Mouse (Mus musculus): ENCODE data around the gene Lin28a. TPM values are rescaled to one million over a fixed set of nuclear protein-coding genes. Genes with fewer than 3 reads are reported as not detected.

Lin28a gene
- polyA plus RNA-seq (2012; ENCODE audit: insufficient read depth, insufficient read length, low replicate concordance, missing spikeins) = not detected in 2 replicates

- H3K4me1 ChIP-seq (ENCODE audit: control insufficient read depth, insufficient read depth, low read length) = peaks cover 17% of the 10 kb centered on the region
- no peak for TF ChIP-seq CTCF (IDR thresholded peaks at IDR 0.05; ENCODE audit: insufficient read depth, low read depth, low read length)
- no peak for TF ChIP-seq POLR2A (IDR thresholded peaks at IDR 0.05; ENCODE audit: insufficient read depth, low read depth, low read length)
- WGBS = 3% methylated on average over 9 of the region's 9 CpGs
- H3K4me3 ChIP-seq (ENCODE audit: insufficient read depth, low read depth, low read length) = peak within 1 kb of the TSS; percentile 19; the same call in 1 of the 2 replicates
- no peak within 1 kb of the TSS for H3K27ac ChIP-seq (ENCODE audit: insufficient read depth, low read depth, low read length)
These were observed at the start of gene Lin28a for GRCm38 (mm10) chr4:134018779-134019145. Gene Lin28a, minus strand, starts transcription at chr4:134018841.

- H3K4me3 ChIP-seq (ENCODE audit: insufficient read depth, low read depth, low read length) = no peak overlapping the region
- H3K27ac ChIP-seq (ENCODE audit: insufficient read depth, low read depth, low read length) = no peak overlapping the region
- 87% methylated on average over 7 of the region's 7 CpGs for WGBS
These were observed 49.3 kb upstream of the Lin28a start for GRCm38 (mm10) chr4:134067833-134068544.

GRCm38 (mm10) chr4:134067383-134067782 is 48.7 kb upstream of the Lin28a start:
- TF ChIP-seq CTCF (IDR thresholded peaks at IDR 0.05; ENCODE audit: insufficient read depth, low read depth, low read length) (no peak), POLR2A (IDR thresholded peaks at IDR 0.05; ENCODE audit: insufficient read depth, low read depth, low read length) (no peak)
- 92% methylated on average over 8 of the region's 8 CpGs for WGBS
- no peak overlapping the region for H3K27ac ChIP-seq (ENCODE audit: insufficient read depth, low read depth, low read length)

More at GRCm38 (mm10) chr4:134067833-134068544, 49.3 kb upstream of the Lin28a start:
- peaks cover 23% of the 10 kb centered on the region for H3K4me1 ChIP-seq (ENCODE audit: control insufficient read depth, insufficient read depth, low read length)
- TF ChIP-seq POLR2A (IDR thresholded peaks at IDR 0.05; ENCODE audit: insufficient read depth, low read depth, low read length) (no peak), CTCF (IDR thresholded peaks at IDR 0.05; ENCODE audit: insufficient read depth, low read depth, low read length) (no peak)

GRCm38 (mm10) chr4:134065431-134066004 is 46.9 kb upstream of the Lin28a start:
- WGBS = 34% methylated on average over 23 of the region's 23 CpGs
- H3K4me3 ChIP-seq (ENCODE audit: insufficient read depth, low read depth, low read length) = no peak overlapping the region
- H3K27ac ChIP-seq (ENCODE audit: insufficient read depth, low read depth, low read length) = no peak overlapping the region
- H3K4me1 ChIP-seq (ENCODE audit: control insufficient read depth, insufficient read depth, low read length) = peaks cover 23% of the 10 kb centered on the region
- TF ChIP-seq POLR2A (IDR thresholded peaks at IDR 0.05; ENCODE audit: insufficient read depth, low read depth, low read length) (no peak), CTCF (IDR thresholded peaks at IDR 0.05; ENCODE audit: insufficient read depth, low read depth, low read length) (no peak)

More at GRCm38 (mm10) chr4:134067383-134067782, 48.7 kb upstream of the Lin28a start:
- Histone ChIP-seq H3K4me1 (ENCODE audit: control insufficient read depth, insufficient read depth, low read length) (peaks cover 23% of the 10 kb centered on the region), H3K4me3 (ENCODE audit: insufficient read depth, low read depth, low read length) (no peak overlapping the region)

GRCm38 (mm10) chr4:134062561-134062960 is 43.9 kb upstream of the Lin28a start:
- 73% methylated on average over 8 of the region's 8 CpGs for WGBS
- H3K4me1 ChIP-seq (ENCODE audit: control insufficient read depth, insufficient read depth, low read length) = peaks cover 22% of the 10 kb centered on the region
- TF ChIP-seq POLR2A (IDR thresholded peaks at IDR 0.05; ENCODE audit: insufficient read depth, low read depth, low read length) (no peak), CTCF (IDR thresholded peaks at IDR 0.05; ENCODE audit: insufficient read depth, low read depth, low read length) (no peak)
- no peak overlapping the region for H3K27ac ChIP-seq (ENCODE audit: insufficient read depth, low read depth, low read length)
- no peak overlapping the region for H3K4me3 ChIP-seq (ENCODE audit: insufficient read depth, low read depth, low read length)

GRCm38 (mm10) chr4:134061944-134062446 is 43.4 kb upstream of the Lin28a start:
- Histone ChIP-seq H3K27ac (ENCODE audit: insufficient read depth, low read depth, low read length) (no peak overlapping the region), H3K4me1 (ENCODE audit: control insufficient read depth, insufficient read depth, low read length) (peaks cover 17% of the 10 kb centered on the region), H3K4me3 (ENCODE audit: insufficient read depth, low read depth, low read length) (no peak overlapping the region)
- TF ChIP-seq CTCF (IDR thresholded peaks at IDR 0.05; ENCODE audit: insufficient read depth, low read depth, low read length) (no peak), POLR2A (IDR thresholded peaks at IDR 0.05; ENCODE audit: insufficient read depth, low read depth, low read length) (no peak)
- WGBS = 69% methylated on average over 8 of the region's 8 CpGs

- Histone ChIP-seq H3K4me3 (ENCODE audit: insufficient read depth, low read depth, low read length) (no peak overlapping the region), H3K27ac (ENCODE audit: insufficient read depth, low read depth, low read length) (no peak overlapping the region), H3K4me1 (ENCODE audit: control insufficient read depth, insufficient read depth, low read length) (peaks cover 10% of the 10 kb centered on the region)
- 69% methylated on average over 18 of the region's 18 CpGs for whole genome bisulfite sequencing
- TF ChIP-seq CTCF (IDR thresholded peaks at IDR 0.05; ENCODE audit: insufficient read depth, low read depth, low read length) (no peak), POLR2A (IDR thresholded peaks at IDR 0.05; ENCODE audit: insufficient read depth, low read depth, low read length) (no peak)
These were observed 42.7 kb upstream of the Lin28a start for GRCm38 (mm10) chr4:134061166-134061830.

- TF ChIP-seq POLR2A (IDR thresholded peaks at IDR 0.05; ENCODE audit: insufficient read depth, low read depth, low read length) (no peak), CTCF (IDR thresholded peaks at IDR 0.05; ENCODE audit: insufficient read depth, low read depth, low read length) (no peak)
- 69% methylated on average over 28 of the region's 28 CpGs for WGBS
- H3K4me3 ChIP-seq (ENCODE audit: insufficient read depth, low read depth, low read length) = no peak within 1 kb of the TSS
- H3K27ac ChIP-seq (ENCODE audit: insufficient read depth, low read depth, low read length) = no peak within 1 kb of the TSS
- H3K4me1 ChIP-seq (ENCODE audit: control insufficient read depth, insufficient read depth, low read length) = peaks cover 2% of the 10 kb centered on the region; the same call in 1 of the 2 replicates
These were observed 41.7 kb upstream of the Lin28a start, which contains the start of gene Crybg2 for GRCm38 (mm10) chr4:134060135-134060865. Gene Crybg2, plus strand, starts transcription at chr4:134060815.
